In genomic region chr19:28298669-28299068, GRCm38 (mm10) we compare ENCODE assay signal across 11 mouse cellular contexts.
A peak's percentile ranks its signal among the peaks of the same experiment; 100 is the strongest.
DNase-seq lines count a peak whose midpoint lies in the region; ATAC-seq and TF ChIP-seq lines count a peak whose summit lies in the region.
"Had no signal": no experiment of that assay in that cellular context is flagged by ENCODE, and none has a peak within 500 bp of the region (broad histone marks: within the 10 kb centered on the region; RNA-seq: fewer than 3 reads in every experiment).

No protein-coding gene starts in this region.

- peak overlapping the region; percentile 11; the same call in 1 of the 2 replicates for H3K27ac ChIP-seq in stomach, embryonic 14.5 days (ENCODE audit: low read length)
- no peak overlapping the region for H3K27ac ChIP-seq in stomach, postnatal 0 days (replicated peaks)
- H3K27ac ChIP-seq: liver, embryonic 13.5 days; midbrain, embryonic 15.5 days had no signal

- no peak for TF ChIP-seq CTCF in stomach, postnatal 0 days (IDR thresholded peaks at IDR 0.05; ENCODE audit: low read depth)

- no peaks in the 10 kb centered on the region for H3K36me3 ChIP-seq in stomach, embryonic 14.5 days (ENCODE audit: control insufficient read depth, insufficient read depth, low read length)
- no peaks in the 10 kb centered on the region for H3K36me3 ChIP-seq in stomach, postnatal 0 days (ENCODE audit: control insufficient read depth, insufficient read depth, low read length)
- H3K36me3 ChIP-seq: liver, embryonic 13.5 days; midbrain, embryonic 15.5 days had no signal

- H3K4me1 ChIP-seq in stomach, embryonic 14.5 days (ENCODE audit: control insufficient read depth, insufficient read depth, low read length), result 0 out of 2 replicates have a peak, but pooled peaks cover 4% of the 10 kb centered on the region
- no peaks in the 10 kb centered on the region for H3K4me1 ChIP-seq in stomach, postnatal 0 days (replicated peaks; ENCODE audit: control insufficient read depth, insufficient read depth)
- H3K4me1 ChIP-seq: liver, embryonic 13.5 days had no signal

- WGBS in stomach, embryonic 14.5 days, result 32% methylated on average over 9 of the region's 9 CpGs
- 48% methylated on average over 9 of the region's 9 CpGs for WGBS in stomach, postnatal 0 days

- no peak overlapping the region for H3K4me3 ChIP-seq in stomach, embryonic 14.5 days (ENCODE audit: low read depth, low read length)
- H3K4me3 ChIP-seq in stomach, postnatal 0 days (ENCODE audit: low read depth, low read length), result no peak overlapping the region
- H3K4me3 ChIP-seq: liver, embryonic 13.5 days; midbrain, embryonic 15.5 days had no signal

- no peak for ATAC-seq in stomach, embryonic 14.5 days (ENCODE audit: insufficient number of reproducible peaks, insufficient read depth, low FRiP score, low read depth)
- no peak for ATAC-seq in stomach, postnatal 0 days (ENCODE audit: low FRiP score, low TSS enrichment)
- ATAC-seq: midbrain, embryonic 15.5 days had no signal

- no peaks in the 10 kb centered on the region for H3K27me3 ChIP-seq in stomach, embryonic 14.5 days (ENCODE audit: control insufficient read depth, insufficient read depth, low read length)
- no peaks in the 10 kb centered on the region for H3K27me3 ChIP-seq in stomach, postnatal 0 days (ENCODE audit: control insufficient read depth, insufficient read depth, low read length)
- H3K27me3 ChIP-seq: liver, embryonic 13.5 days had no signal

- no peak overlapping the region for H3K4me2 ChIP-seq in stomach, embryonic 14.5 days (replicated peaks; ENCODE audit: low read depth, low read length)
- no peak overlapping the region for H3K4me2 ChIP-seq in stomach, postnatal 0 days (replicated peaks; ENCODE audit: low read depth)
- H3K4me2 ChIP-seq: liver, embryonic 13.5 days; midbrain, embryonic 15.5 days had no signal

- no peak for TF ChIP-seq EP300 in stomach, postnatal 0 days (optimal IDR thresholded peaks at IDR 0.05)

- peak; percentile 20 to 27 for DNase-seq in frontal cortex, adult 2 months (ENCODE audit: extremely low spot score in 1 of 2, low spot score in 1 of 2)
- DNase-seq in frontal cortex, postnatal 25 days (ENCODE audit: low spot score in 2 of 2), result no peak
- no peak for DNase-seq in stomach, postnatal 0 days (ENCODE audit: low spot score)
- DNase-seq in layer of hippocampus, adult 9-11 months, result peak; percentile 82
- peak; percentile 25 for DNase-seq in thymus, postnatal 4 days
- DNase-seq in urinary bladder, postnatal 10 days (ENCODE audit: low spot score), result no peak
- no peak for DNase-seq in liver
- DNase-seq: gastrocnemius, postnatal 36 days; liver, embryonic 13.5 days had no signal

- no peaks in the 10 kb centered on the region for H3K9me3 ChIP-seq in stomach, embryonic 14.5 days (ENCODE audit: control insufficient read depth, low read depth, low read length)
- no peaks in the 10 kb centered on the region for H3K9me3 ChIP-seq in stomach, postnatal 0 days (ENCODE audit: control insufficient read depth, low read length)
- H3K9me3 ChIP-seq: liver, embryonic 13.5 days; midbrain, embryonic 15.5 days had no signal

- no peak overlapping the region for H3K9ac ChIP-seq in stomach, embryonic 14.5 days (replicated peaks; ENCODE audit: low read depth, low read length)
- H3K9ac ChIP-seq in stomach, postnatal 0 days (ENCODE audit: low read length), result no peak overlapping the region
- H3K9ac ChIP-seq: liver, embryonic 13.5 days; midbrain, embryonic 15.5 days had no signal

Comparison
In these comparisons a context has a peak if more than half of its experiments do, and no peak if none do; other contexts are left out.
1. DNase-seq: peak in frontal cortex, adult 2 months (2 of 2), layer of hippocampus, adult 9-11 months (single experiment) and thymus, postnatal 4 days (single experiment); none in frontal cortex, postnatal 25 days (0 of 2), stomach, postnatal 0 days (single experiment), urinary bladder, postnatal 10 days (single experiment) and liver (single experiment).